Mouse (Mus musculus) stomach, embryonic 14.5 days (tissue): ENCODE results near the gene Tapt1. TPM values are rescaled to one million over a fixed set of nuclear protein-coding genes. Genes with fewer than 3 reads are reported as not detected.

ENCODE experiments used
- ATAC-seq: fragments of 200-750 bp; cut with Nextera tagmentation; 2 replicates; pipeline ENCODE4 v1.8.0; 2017; ENCODE audit warnings: low read depth, moderate TSS enrichment; ENCODE audit not compliant: insufficient number of reproducible peaks, insufficient read depth, low FRiP score
- H3K27ac ChIP-seq: fragments of 300-500 bp; sonication (generic); 2 replicates; pipeline ENCODE4 v1.5.1; 2014; ENCODE audit warnings: mild to moderate bottlenecking, low read length, moderate library complexity, mixed read lengths
- H3K27me3 ChIP-seq: fragments of 300-500 bp; sonication (generic); 2 replicates; pipeline ENCODE4 v1.6.1; 2014; ENCODE audit warnings: low read length, control low read depth, mixed read lengths; ENCODE audit not compliant: control insufficient read depth, insufficient read depth
- H3K36me3 ChIP-seq: fragments of 300-500 bp; sonication (generic); 2 replicates; pipeline ENCODE4 v1.6.1; 2014; ENCODE audit warnings: mild to moderate bottlenecking, control low read depth, low read length, moderate library complexity, mixed read lengths; ENCODE audit not compliant: control insufficient read depth, insufficient read depth
- H3K4me1 ChIP-seq: fragments of 300-500 bp; sonication (generic); 2 replicates; pipeline ENCODE4 v1.6.1; 2014; ENCODE audit warnings: low read length, control low read depth, mixed read lengths; ENCODE audit not compliant: control insufficient read depth, insufficient read depth
- H3K4me2 ChIP-seq: fragments of 300-500 bp; sonication (generic); replicated peaks from 2 replicates; pipeline ENCODE4 v1.6.1; 2014; ENCODE audit warnings: low read depth, low read length, control low read depth
- H3K4me3 ChIP-seq: fragments of 300-500 bp; sonication (generic); 2 replicates; pipeline ENCODE4 v1.5.1; 2014; ENCODE audit warnings: low read depth, low read length, control low read depth
- H3K9ac ChIP-seq: fragments of 300-500 bp; sonication (generic); replicated peaks from 2 replicates; pipeline ENCODE4 v1.6.1; 2014; ENCODE audit warnings: low read depth, mild to moderate bottlenecking, control low read depth, low read length, moderate library complexity, mixed read lengths
- H3K9me3 ChIP-seq: fragments of 300-500 bp; sonication (generic); 2 replicates; pipeline ENCODE4 v1.6.1; 2016; ENCODE audit warnings: low read depth, low read length, control low read depth; ENCODE audit not compliant: control insufficient read depth
- WGBS: fragments of 180-500 bp; shearing (Covaris S2); extraction: QIAGEN DNeasy Blood & Tissue Kit; methylation state at CpG from one replicate; pipeline ENCODE4 v1.1.7; 2014; 5-methylcytosine and 5-hydroxymethylcytosine counted together
- polyA plus RNA-seq: library from polyadenylated mRNA; unstranded; fragments of >200 nt; fragmentation: Nextera tagmentation; extraction: Ambion mirVana; gene quantifications from 2 replicates; pipeline ENCODE4 v1.2.1, GENCODE M21; 2014

The Tapt1 gene
- polyA plus RNA-seq, 1 experiment from 2014 or later = 34.0 TPM

- Histone ChIP-seq H3K4me3 (no peak overlapping the region), H3K27me3 (no peaks in the 10 kb centered on the region), H3K9me3 (0 out of 2 replicates have a peak, but pooled peaks cover 2% of the 10 kb centered on the region), H3K4me1 (no peaks in the 10 kb centered on the region), H3K9ac (no peak overlapping the region), H3K27ac (no peak overlapping the region), H3K36me3 (no peaks in the 10 kb centered on the region), H3K4me2 (no peak overlapping the region)
- 80% methylated on average over 4 of the region's 4 CpGs for whole genome bisulfite sequencing
- no peak for ATAC-seq
Measured at GRCm38 (mm10) chr5:44242828-44243227, 16.4 kb upstream of the Tapt1 start.

GRCm38 (mm10) chr5:44241726-44242125 lies 15.3 kb upstream of the Tapt1 start:
- Histone ChIP-seq H3K9me3 (no peaks in the 10 kb centered on the region), H3K27me3 (no peaks in the 10 kb centered on the region), H3K9ac (no peak overlapping the region), H3K36me3 (no peaks in the 10 kb centered on the region), H3K4me1 (no peaks in the 10 kb centered on the region), H3K4me2 (no peak overlapping the region), H3K27ac (no peak overlapping the region), H3K4me3 (no peak overlapping the region)
- ATAC-seq = no peak
- 92% methylated on average over 1 of the region's 1 CpGs for WGBS

- Histone ChIP-seq H3K4me1 (no peaks in the 10 kb centered on the region), H3K9ac (no peak overlapping the region), H3K4me3 (no peak overlapping the region), H3K27ac (no peak overlapping the region), H3K36me3 (no peaks in the 10 kb centered on the region), H3K9me3 (no peaks in the 10 kb centered on the region), H3K4me2 (no peak overlapping the region), H3K27me3 (no peaks in the 10 kb centered on the region)
- ATAC-seq = no peak
- 58% methylated on average over 7 of the region's 7 CpGs for WGBS
Measured at GRCm38 (mm10) chr5:44239187-44240136, 13.0 kb upstream of the Tapt1 start.

GRCm38 (mm10) chr5:44238201-44238600 lies 11.8 kb upstream of the Tapt1 start:
- Histone ChIP-seq H3K4me2 (no peak overlapping the region), H3K9ac (no peak overlapping the region), H3K9me3 (no peaks in the 10 kb centered on the region), H3K27me3 (no peaks in the 10 kb centered on the region), H3K36me3 (no peaks in the 10 kb centered on the region), H3K4me1 (no peaks in the 10 kb centered on the region), H3K4me3 (no peak overlapping the region), H3K27ac (no peak overlapping the region)
- ATAC-seq = no peak
- WGBS = 87% methylated on average over 7 of the region's 7 CpGs

- WGBS = 93% methylated on average over 7 of the region's 7 CpGs
- H3K36me3 ChIP-seq = no peaks in the 10 kb centered on the region
- H3K9me3 ChIP-seq = no peaks in the 10 kb centered on the region
- no peak overlapping the region for H3K4me3 ChIP-seq
- ATAC-seq = no peak
- no peak overlapping the region for H3K27ac ChIP-seq
- no peak overlapping the region for H3K9ac ChIP-seq
- H3K4me1 ChIP-seq = no peaks in the 10 kb centered on the region
- H3K4me2 ChIP-seq = no peak overlapping the region
- H3K27me3 ChIP-seq = no peaks in the 10 kb centered on the region
Measured at GRCm38 (mm10) chr5:44234606-44235005, 8.2 kb upstream of the Tapt1 start.

GRCm38 (mm10) chr5:44233933-44234332 lies 7.5 kb upstream of the Tapt1 start:
- H3K4me3 ChIP-seq = no peak overlapping the region
- no peaks in the 10 kb centered on the region for H3K27me3 ChIP-seq
- no peak overlapping the region for H3K9ac ChIP-seq
- no peaks in the 10 kb centered on the region for H3K4me1 ChIP-seq
- no peaks in the 10 kb centered on the region for H3K36me3 ChIP-seq
- WGBS = 95% methylated on average over 3 of the region's 3 CpGs
- no peak for ATAC-seq
- no peak overlapping the region for H3K4me2 ChIP-seq
- H3K9me3 ChIP-seq = no peaks in the 10 kb centered on the region
- no peak overlapping the region for H3K27ac ChIP-seq

- H3K4me1 ChIP-seq = peaks cover 15% of the 10 kb centered on the region; the same call in 1 of the 2 replicates
- no peak overlapping the region for H3K27ac ChIP-seq
- H3K27me3 ChIP-seq = no peaks in the 10 kb centered on the region
- no peaks in the 10 kb centered on the region for H3K9me3 ChIP-seq
- WGBS = 77% methylated on average over 4 of the region's 4 CpGs
- no peaks in the 10 kb centered on the region for H3K36me3 ChIP-seq
- no peak overlapping the region for H3K9ac ChIP-seq
- no peak overlapping the region for H3K4me2 ChIP-seq
- no peak overlapping the region for H3K4me3 ChIP-seq
- no peak for ATAC-seq
Measured at GRCm38 (mm10) chr5:44228756-44229155, 2.3 kb upstream of the Tapt1 start.

- H3K4me1 ChIP-seq = peaks cover 15% of the 10 kb centered on the region; the same call in 1 of the 2 replicates
- no peak overlapping the region for H3K4me2 ChIP-seq
- H3K27ac ChIP-seq = no peak overlapping the region
- 62% methylated on average over 1 of the region's 1 CpGs for WGBS
- no peaks in the 10 kb centered on the region for H3K27me3 ChIP-seq
- no peaks in the 10 kb centered on the region for H3K36me3 ChIP-seq
- no peak overlapping the region for H3K9ac ChIP-seq
- no peak overlapping the region for H3K4me3 ChIP-seq
- no peak for ATAC-seq
- H3K9me3 ChIP-seq = no peaks in the 10 kb centered on the region
Measured at GRCm38 (mm10) chr5:44228323-44228722, 1.9 kb upstream of the Tapt1 start.
